Mouse (Mus musculus): ENCODE data around the gene Prune1.
A peak's percentile ranks its signal among the peaks of the same experiment; 100 is the strongest.

The Prune1 gene

GRCm38 (mm10) chr3:95276428-95276934, 5.4 kb downstream of the Prune1 start:
- no peak for DNase-seq (ENCODE audit: low spot score)

GRCm38 (mm10) chr3:95275161-95275560, 6.7 kb downstream of the Prune1 start:
- DNase-seq (ENCODE audit: low spot score) = no peak

- no peak for DNase-seq (ENCODE audit: low spot score)
Observed at GRCm38 (mm10) chr3:95274453-95274852, 7.4 kb downstream of the Prune1 start.

GRCm38 (mm10) chr3:95273471-95273870, 8.4 kb downstream of the Prune1 start:
- no peak for DNase-seq (ENCODE audit: low spot score)

- no peak for DNase-seq (ENCODE audit: low spot score)
Observed at GRCm38 (mm10) chr3:95270766-95271364, 11.0 kb downstream of the Prune1 start.

GRCm38 (mm10) chr3:95269789-95270188, 12.1 kb downstream of the Prune1 start:
- no peak for DNase-seq (ENCODE audit: low spot score)

GRCm38 (mm10) chr3:95267855-95268254, 14.0 kb downstream of the Prune1 start:
- DNase-seq (ENCODE audit: low spot score) = no peak

GRCm38 (mm10) chr3:95266052-95266451, 15.8 kb downstream of the Prune1 start:
- no peak for DNase-seq (ENCODE audit: low spot score)

- DNase-seq (ENCODE audit: low spot score) = no peak
Observed at GRCm38 (mm10) chr3:95264724-95265123, 17.2 kb downstream of the Prune1 start.

- DNase-seq (ENCODE audit: low spot score) = peak; percentile 83
Observed at GRCm38 (mm10) chr3:95263089-95263739, 18.7 kb downstream of the Prune1 start.

GRCm38 (mm10) chr3:95261975-95262374, 19.9 kb downstream of the Prune1 start:
- DNase-seq (ENCODE audit: low spot score) = no peak

GRCm38 (mm10) chr3:95256931-95257330, 24.9 kb downstream of the Prune1 start:
- DNase-seq (ENCODE audit: low spot score) = no peak

GRCm38 (mm10) chr3:95250783-95251424, 31.0 kb downstream of the Prune1 start, which contains the start of gene Bnipl:
TSS of gene Bnipl (minus strand) at chr3:95251193.
- peak; percentile 29 for DNase-seq (ENCODE audit: low spot score)

GRCm38 (mm10) chr3:95250361-95250760, 31.5 kb downstream of the Prune1 start:
- no peak for DNase-seq (ENCODE audit: low spot score)

- no peak for DNase-seq (ENCODE audit: low spot score)
Observed at GRCm38 (mm10) chr3:95247660-95248336, 34.1 kb downstream of the Prune1 start.

GRCm38 (mm10) chr3:95246465-95247231, 35.2 kb downstream of the Prune1 start:
- DNase-seq (ENCODE audit: low spot score) = peak; percentile 48

GRCm38 (mm10) chr3:95243086-95243485, 38.8 kb downstream of the Prune1 start:
- DNase-seq (ENCODE audit: low spot score) = no peak

- DNase-seq (ENCODE audit: low spot score) = no peak
Observed at GRCm38 (mm10) chr3:95241498-95241897, 40.4 kb downstream of the Prune1 start, which contains the start of gene Gm128. TSS of gene Gm128 (minus strand) at chr3:95241598.

- DNase-seq (ENCODE audit: low spot score) = no peak
Observed at GRCm38 (mm10) chr3:95240900-95241299, 41.0 kb downstream of the Prune1 start.

- DNase-seq (ENCODE audit: low spot score) = no peak
Observed at GRCm38 (mm10) chr3:95239971-95240370, 41.9 kb downstream of the Prune1 start.

- DNase-seq (ENCODE audit: low spot score) = no peak
Observed at GRCm38 (mm10) chr3:95239022-95239421, 42.9 kb downstream of the Prune1 start.
